Mouse (Mus musculus) megakaryocyte, adult 5-6 weeks (primary cell): ENCODE measurements at regions not wholly inside any gene's neighbourhood (a gene's known extent, or its start where the extent isn't known, plus 50 kb on each side); places are given as distances from the start of the nearest gene placed in this dataset.
"Not testable (repeated sequence)": the region's sequence is repeated elsewhere in the genome, so short reads cannot be mapped to it uniquely, and the experiment has no call there.

Source experiments
- ATAC-seq: 2 replicates; pipeline ENCODE4 v1.8.0; 2016; ENCODE audit warnings: mild to moderate bottlenecking, inconsistent platforms; ENCODE audit not compliant: poor library complexity, severe bottlenecking

- not testable (repeated sequence) for ATAC-seq
Measured at GRCm38 (mm10) chr13:12940911-12941310, 64.3 kb downstream of the Prl2c2 start.

- 0 out of 2 replicates have a peak, but pooled peaks have one; percentile 22 for ATAC-seq
Measured at GRCm38 (mm10) chr13:12935103-12935502, 70.1 kb downstream of the Prl2c2 start.

- not testable (repeated sequence) for ATAC-seq
Measured at GRCm38 (mm10) chr13:12931907-12932617, 73.1 kb downstream of the Prl2c2 start.

- ATAC-seq = no peak
Measured at GRCm38 (mm10) chr13:12930566-12930965, 74.6 kb downstream of the Prl2c2 start.

GRCm38 (mm10) chr13:12929806-12930205 lies 75.4 kb downstream of the Prl2c2 start:
- no peak for ATAC-seq

- no peak for ATAC-seq
Measured at GRCm38 (mm10) chr13:12927587-12928345, 77.4 kb downstream of the Prl2c2 start.

GRCm38 (mm10) chr13:12925604-12926003 lies 79.6 kb downstream of the Prl2c2 start:
- ATAC-seq = no peak

- no peak for ATAC-seq
Measured at GRCm38 (mm10) chr13:12912902-12913301, 92.3 kb downstream of the Prl2c2 start.

- ATAC-seq = no peak
Measured at GRCm38 (mm10) chr13:12906151-12906550, 99.0 kb downstream of the Prl2c2 start.

- not testable (repeated sequence) for ATAC-seq
Measured at GRCm38 (mm10) chr13:12889631-12890030, 89.8 kb upstream of the Prl2c3 start.

- ATAC-seq = not testable (repeated sequence)
Measured at GRCm38 (mm10) chr13:12879506-12879905, 79.6 kb upstream of the Prl2c3 start.

GRCm38 (mm10) chr13:12864946-12865345 lies 65.1 kb upstream of the Prl2c3 start:
- not testable (repeated sequence) for ATAC-seq

GRCm38 (mm10) chr13:12864263-12864662 lies 64.4 kb upstream of the Prl2c3 start:
- ATAC-seq = no peak

GRCm38 (mm10) chr13:12863542-12863941 lies 63.7 kb upstream of the Prl2c3 start:
- ATAC-seq = not testable (repeated sequence)

- ATAC-seq = not testable (repeated sequence)
Measured at GRCm38 (mm10) chr13:12860954-12861353, 61.1 kb upstream of the Prl2c3 start.

- ATAC-seq = not testable (repeated sequence)
Measured at GRCm38 (mm10) chr13:12859930-12860329, 60.1 kb upstream of the Prl2c3 start.
